Mouse (Mus musculus): Measurements from ENCODE around the gene Srpr.

Srpr gene

DNA sequence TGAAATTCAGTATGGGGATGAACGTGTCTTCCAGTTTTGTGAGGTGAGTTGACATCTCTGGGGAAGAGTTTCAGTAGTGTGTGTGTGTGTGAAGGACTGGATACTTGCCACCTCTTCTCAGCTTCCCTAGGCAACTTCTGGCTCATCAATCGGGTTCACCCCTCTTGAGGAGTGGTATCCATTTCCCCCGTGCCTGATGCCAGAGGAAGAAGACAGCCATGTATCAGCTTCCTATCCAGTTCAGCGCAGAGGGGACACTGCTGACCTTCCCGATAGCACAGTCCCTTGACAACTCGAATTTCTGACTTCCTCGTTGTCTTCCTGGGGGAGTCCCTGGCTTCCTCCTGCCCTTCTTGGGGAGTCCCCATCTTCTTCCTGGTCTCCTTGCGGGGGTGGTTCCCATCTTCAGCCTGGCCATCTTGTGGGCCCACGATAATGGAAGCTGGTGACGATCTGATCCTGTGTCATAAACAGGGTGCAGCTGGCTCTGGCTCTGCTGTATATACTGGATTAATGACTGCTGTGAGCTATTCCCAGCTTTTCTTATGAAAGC is 12.5 kb upstream of the Srpr start:
- no peak for DNase-seq (ENCODE audit: extremely low read depth, insufficient read length, low spot score)

DNA sequence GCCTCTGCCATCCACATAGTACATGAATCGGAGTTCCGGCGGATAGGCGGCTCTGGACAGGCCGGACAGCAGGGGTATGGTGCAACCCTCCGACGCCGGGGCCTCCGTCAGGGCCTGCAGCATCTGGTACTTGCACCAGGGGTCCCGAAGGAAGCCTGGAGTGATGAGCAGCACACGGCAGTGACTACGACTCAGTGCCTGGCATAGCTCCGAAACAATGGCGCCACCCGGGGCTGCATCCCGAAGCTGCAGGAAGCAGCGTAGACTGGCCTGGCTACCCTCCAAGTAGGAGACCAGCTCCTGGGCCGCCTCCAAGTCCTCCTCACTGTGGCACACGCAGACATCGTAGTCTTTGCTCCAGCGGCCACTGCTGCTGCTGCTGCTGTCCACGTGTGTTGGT is 11.3 kb upstream of the Srpr start:
- DNase-seq (ENCODE audit: extremely low read depth, insufficient read length, low spot score), result no peak

DNA sequence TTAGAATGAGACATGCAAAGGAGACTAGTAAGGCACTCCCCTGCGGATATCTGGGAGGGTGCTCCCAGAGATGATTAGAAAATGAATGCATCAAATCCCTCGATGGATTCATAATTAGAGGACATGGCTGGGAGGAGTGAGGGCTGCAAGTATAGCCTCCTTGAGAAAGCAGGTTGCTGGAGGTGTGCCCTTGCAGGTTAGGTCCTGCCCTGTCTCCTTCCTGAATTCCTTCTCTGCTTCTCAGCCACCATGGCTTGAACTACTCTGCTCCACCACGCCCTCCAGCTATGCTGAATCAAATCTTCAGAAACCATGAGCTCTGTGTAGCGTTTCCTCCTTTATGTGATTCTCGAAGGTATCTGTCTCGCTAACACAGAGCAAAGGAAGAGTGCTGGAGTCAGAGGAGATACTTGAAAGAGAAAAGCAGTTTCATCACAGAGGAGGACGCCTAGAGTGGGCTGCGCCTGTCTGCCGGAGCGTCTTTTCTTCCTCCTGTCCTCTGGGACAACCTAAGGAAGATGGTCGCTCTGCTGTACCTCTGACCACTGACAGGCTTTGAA is 6.9 kb upstream of the Srpr start:
- no peak for DNase-seq (ENCODE audit: extremely low read depth, insufficient read length, low spot score)

DNA sequence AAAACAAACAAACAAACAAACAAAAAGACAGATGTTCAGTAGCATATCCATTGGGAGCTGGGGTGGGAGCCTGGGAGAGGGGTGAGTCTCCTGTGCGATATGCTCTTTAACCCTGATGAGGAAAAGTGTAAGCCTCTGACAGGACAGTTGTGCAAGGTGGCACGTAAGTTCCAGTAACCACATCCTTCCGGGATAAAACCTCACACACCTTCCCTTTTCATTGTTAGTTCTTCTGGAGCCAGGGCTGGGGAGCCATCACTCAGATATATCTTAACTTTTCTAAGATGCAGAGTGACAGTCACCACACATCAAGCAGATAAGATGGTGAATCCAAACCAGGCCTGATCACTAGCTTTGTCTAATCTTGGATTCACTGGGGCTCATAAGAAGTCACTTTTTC is 5.9 kb upstream of the Srpr start:
- DNase-seq (ENCODE audit: extremely low read depth, insufficient read length, low spot score), result no peak

DNA sequence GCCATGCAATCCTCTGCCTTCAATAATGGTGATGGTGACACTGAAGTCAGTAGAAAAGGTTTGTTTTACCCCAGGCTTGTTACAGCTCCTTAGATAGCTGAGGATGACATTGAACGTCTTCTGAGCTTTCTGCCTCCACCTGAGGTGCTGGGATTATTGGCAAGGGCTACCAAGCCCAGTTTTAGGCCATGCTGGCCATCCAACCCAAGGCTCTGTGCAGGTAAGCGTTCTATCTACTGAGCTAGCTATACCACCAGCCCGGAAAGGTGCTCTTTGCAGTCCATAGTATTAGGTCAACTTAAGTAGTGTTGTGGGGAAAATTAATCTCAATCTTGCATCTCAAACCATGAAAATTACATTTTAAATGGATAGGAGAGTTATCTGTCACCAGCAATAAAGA is 2.4 kb upstream of the Srpr start:
- DNase-seq (ENCODE audit: extremely low read depth, insufficient read length, low spot score), result no peak

DNA sequence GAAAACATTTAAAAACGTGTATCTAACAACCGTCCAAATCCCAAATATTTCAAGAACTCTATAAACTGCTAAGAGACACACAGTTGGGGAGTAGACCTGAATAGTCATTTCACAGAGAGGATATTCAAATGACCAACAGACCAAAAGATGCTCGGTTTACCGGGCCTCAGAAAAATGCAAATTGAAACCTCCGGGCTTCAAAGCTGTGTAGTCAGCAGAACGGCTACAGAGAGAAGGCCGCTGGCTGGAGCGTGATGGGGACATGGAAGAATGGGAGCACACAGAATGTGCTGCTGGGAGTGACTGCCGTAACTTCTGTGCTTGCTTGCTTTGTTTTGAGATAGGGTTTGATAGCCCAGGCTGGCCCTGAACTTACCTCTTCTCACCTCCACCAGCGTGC is 1.6 kb upstream of the Srpr start:
- DNase-seq (ENCODE audit: extremely low read depth, insufficient read length, low spot score), result no peak

DNA sequence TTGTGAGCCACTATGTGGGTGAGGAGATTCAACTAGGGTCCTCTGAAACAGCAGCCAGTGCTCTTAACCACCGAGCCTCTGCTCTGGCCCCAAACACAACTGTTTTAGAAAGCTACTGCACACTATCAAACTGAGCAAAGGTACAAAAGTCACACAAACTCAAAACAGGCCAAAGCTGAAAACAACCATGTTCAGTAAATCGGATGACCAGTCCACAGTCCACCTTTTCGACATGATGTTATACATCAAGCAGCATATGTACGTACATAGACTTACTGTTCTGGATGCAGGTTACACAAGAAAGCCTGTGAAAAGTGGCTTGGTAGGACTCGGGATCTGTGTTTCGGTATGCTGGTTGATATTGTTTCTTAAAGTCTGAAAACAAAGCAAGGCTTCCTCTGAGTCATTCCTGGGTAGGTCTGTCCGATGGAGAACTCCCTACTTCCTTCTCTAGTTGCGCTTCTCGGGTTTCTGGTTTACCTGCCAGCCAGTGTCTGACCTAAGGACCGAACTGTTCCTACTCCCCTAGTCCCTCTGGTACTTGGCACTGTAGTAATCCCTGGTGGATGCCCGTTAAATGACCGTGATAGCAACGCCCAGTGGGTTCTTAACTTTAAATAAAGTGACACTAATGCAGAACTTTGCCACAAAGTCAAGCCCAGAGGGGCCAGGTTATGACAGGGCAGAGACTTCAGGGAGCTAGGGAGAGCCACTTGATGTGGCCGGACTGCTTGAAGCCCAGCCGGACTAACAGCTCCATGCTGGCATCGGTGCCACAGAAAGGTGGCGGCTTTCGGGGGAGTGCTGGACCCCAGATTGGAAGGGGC is 817 bp upstream of the Srpr start:
- DNase-seq (ENCODE audit: extremely low read depth, insufficient read length, low spot score), result no peak

DNA sequence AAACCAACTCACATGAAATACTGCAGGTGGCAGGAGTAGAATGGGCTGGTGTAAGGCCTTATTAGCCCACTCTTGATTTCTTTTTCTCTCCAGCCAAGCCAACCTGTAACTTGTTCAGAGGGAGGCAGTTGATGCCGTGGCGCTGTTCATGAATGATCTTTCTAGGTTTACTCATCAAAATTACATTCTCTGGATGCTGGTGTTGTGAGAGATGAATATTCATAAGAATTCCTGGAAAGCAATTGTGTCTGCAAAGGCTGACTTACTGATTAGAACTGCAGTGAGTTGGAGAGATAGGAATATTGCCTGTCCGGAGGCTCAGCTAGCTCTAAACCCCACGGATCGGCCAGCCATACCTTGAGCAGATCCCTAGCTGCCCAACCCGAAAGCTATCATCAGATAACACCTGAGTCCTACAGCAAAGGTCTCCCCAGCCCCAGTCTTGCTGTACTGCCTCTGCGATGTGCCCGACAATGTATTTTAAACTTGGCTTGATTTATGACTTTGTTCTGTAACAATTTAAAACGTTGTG is 620 bp downstream of the Srpr start:
- DNase-seq (ENCODE audit: extremely low read depth, insufficient read length, low spot score), result no peak

DNA sequence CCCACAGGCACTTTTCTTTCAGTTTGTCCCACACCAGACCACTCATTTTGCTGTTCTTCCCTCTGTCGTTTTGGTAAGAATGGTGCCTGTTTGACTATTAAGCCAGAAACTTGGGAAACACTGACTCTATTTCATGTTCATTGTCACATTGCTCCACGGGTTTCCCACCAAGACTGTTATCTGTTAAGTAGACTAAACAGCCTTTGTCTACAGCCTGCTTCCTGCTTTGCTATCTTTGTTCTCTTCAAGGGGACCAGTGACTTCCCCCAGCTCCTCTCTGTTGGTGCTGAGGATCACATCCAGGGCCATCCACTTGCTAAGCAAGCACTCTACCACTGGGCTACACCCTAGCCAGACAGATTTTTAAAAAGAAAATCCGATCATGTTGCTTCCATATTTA is 3.6 kb downstream of the Srpr start:
- no peak for DNase-seq (ENCODE audit: extremely low read depth, insufficient read length, low spot score)

DNA sequence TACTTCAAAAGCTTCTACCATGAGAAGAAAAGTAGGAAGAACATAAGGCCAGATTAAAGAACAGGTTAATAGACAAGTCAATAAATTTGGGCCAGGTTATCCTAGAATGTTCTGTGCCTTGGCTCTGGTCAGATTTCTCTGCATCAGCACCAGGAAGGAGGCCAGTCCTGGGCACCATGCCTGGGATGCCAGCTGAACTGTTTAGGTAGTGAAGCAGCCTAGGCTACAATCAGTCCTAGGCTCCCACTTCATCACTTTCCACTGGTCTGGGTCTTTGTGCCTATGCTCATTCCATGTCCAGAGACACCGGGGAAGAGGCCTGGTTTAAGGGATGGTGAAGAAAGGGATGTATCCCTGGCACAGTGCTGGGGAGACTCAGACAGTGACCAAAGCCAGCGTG is 4.4 kb downstream of the Srpr start:
- DNase-seq (ENCODE audit: extremely low read depth, insufficient read length, low spot score), result no peak

DNA sequence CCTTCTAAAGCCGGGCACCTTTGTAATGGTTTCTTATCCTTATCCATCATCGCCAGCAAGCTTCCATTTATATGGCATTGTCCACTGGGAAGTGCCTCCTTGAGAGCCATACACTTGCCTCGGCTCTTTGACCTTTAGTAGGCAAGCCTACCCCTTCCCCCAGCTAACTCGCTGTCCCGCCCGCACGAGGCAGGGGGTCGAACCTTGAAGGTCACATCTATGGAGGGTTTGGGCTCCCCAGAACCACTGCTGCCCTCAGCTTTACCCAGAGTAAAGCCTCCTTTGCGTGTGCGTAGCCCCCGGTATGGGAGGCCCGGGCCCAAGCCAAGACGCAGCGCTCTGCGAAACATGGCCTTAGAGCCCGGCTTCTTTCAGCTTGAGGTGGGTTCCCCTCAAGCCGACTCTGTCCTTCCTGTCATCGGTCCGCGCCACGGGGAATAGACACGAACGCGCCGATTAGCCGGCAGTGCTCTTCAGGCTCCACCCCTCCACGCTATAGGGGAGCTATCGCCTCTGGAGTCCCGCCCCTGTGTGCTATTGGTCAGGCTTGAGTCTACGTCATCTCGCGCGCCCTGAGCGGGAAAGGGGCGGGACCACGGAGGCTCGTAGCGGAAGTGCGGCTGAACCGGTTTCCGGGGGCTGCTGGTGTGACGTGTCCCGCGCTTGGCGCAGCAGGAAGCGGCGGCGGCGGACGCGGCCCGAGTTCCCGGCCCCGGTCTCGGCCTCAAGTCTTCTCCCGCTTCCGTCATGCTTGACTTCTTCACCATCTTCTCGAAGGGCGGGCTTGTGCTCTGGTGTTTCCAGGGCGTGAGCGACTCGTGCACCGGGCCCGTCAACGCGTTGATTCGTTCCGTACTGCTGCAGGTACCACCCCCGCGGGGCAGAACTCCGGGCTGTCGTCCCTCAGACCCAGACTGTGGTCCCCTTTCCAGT is 10.8 kb downstream of the Srpr start, which contains the start of gene Foxred1:
Gene Foxred1, minus strand, starts transcription at position 514 of the 933 bp plus-strand sequence.
- peak; percentile 99 for DNase-seq (ENCODE audit: extremely low read depth, insufficient read length, low spot score)

DNA sequence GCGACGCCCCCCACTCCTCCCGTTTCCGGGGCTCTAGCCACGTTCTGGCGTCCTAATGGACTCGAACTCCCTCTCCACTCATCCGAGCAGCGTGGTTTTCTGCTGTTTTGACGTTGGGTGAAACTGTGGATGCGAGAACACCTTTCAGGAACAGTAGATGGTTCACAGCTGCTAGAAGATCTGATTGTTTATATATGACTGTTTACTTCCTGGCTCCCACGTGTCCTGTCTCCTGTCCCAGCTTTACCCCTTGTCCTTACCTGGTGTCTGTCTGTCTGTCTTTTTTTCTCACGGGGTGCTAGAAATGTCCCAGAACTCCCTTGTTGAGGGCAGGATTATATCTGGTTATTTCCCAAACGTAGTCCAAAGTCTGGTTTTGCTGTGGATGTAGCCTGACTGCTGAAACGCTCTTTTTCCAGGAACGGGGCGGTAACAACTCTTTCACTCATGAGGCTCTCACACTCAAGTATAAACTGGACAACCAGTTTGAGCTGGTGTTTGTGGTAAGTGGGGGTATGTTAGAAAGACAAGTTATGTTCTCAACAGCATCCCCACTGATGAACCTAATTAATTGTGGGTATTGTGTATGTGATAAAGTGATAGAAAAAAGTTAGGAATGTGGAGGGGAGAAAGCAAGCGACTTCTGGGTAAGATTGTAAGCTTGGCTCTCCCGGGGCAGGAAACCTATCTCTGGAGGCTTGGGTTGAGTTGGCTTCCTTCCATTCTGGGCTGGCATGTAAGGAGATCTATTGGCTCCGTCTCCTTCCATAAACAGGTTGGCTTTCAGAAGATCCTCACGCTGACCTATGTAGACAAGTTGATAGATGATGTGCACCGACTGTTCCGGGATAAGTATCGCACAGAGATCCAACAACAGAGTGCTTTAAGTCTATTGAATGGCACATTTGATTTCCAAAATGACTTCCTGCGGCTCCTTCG is 11.9 kb downstream of the Srpr start:
- no peak for DNase-seq (ENCODE audit: extremely low read depth, insufficient read length, low spot score)

DNA sequence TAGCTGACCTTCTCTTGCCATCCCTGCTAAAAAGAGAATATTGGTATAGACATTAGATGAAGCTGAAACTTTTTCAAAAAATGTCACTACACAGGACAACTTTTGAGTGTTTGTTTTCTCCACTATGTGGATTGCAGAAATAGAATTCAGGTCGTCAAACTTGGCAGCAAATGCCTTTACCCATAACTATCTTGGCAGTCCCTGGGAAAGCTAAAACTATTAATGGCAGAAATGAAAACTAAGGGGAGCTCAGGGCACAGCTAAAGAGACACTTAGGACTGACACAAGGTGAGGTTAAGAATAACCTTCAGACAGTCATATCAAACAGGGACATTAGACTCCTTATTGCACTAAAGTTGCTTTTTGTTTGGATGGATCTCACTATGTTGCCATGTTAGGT is 18.0 kb downstream of the Srpr start:
- no peak for DNase-seq (ENCODE audit: extremely low read depth, insufficient read length, low spot score)

DNA sequence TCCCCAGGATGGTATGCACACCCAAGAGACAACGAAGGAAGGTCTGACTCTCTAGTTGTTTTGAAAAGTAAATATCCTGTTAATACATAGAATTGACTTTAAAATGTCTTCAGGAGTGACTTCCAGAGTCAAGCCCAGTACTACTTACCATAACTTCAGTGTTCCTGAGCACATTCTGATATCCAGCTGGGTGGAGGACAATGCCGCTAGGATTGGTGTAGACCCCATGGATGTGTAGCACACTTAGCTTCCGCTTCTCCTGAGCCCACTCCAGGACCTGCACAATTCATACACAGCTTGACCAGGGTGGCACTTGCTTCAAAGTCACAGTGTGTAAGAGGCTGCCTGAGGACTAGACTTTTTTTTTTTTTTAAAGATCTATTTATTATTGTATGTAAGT is 23.5 kb downstream of the Srpr start:
- DNase-seq (ENCODE audit: extremely low read depth, insufficient read length, low spot score), result no peak

DNA sequence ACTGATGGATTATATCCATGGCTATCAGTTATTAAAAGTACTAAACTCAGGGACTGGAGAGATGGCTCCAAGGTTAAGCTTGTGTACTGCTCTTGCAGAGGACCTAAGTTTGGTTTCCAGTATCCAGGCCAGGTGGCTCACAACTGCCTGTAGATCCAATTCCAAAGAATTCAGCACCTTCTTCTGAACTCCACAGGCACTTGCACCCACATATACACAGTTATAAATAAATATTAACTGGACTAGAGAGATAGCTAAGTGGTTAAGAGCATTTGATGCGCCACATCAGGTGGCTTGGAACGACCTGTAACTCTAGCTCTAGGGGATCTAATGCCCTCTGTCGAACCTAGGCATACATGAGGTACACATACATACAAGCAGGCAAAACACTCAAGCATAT is 28.7 kb downstream of the Srpr start:
- no peak for DNase-seq (ENCODE audit: extremely low read depth, insufficient read length, low spot score)

DNA sequence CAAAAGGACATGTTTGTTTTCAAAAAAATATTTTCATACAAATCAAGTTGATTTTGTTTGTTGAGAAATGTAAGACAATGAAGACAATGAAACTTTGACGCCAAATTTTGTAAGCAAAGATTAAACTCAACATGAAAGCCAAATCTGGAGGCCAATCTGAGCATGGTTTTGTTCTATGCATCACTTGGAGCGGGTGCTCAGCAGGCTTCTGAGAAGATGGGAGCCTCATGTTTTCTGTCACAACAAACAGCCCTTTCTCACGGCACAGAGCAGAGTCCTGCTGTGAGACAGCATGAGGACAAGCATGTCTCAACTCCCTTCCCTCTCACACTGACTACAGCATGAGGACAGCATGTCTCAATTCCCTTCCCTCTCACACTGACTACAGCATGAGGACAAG is 36.0 kb downstream of the Srpr start:
- no peak for DNase-seq (ENCODE audit: extremely low read depth, insufficient read length, low spot score)

DNA sequence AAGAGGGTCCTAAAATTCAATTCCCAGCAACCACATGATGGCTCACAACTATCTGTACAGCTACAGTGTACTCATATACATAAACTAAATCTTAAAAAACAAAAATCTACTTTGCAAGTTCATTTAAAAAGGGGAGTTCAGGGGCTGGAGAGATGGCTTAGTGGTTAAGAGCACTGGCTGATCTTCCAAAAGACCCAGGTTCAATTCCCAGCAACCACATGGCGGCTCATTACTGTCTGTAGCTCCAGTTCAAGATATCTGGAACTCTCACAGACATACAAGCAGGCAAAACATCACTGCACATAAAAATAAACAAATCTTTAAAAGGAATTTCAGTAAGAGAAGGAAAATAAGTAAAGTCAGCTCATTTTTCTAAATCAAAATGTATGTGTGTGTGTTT is 38.4 kb downstream of the Srpr start:
- DNase-seq (ENCODE audit: extremely low read depth, insufficient read length, low spot score), result no peak

DNA sequence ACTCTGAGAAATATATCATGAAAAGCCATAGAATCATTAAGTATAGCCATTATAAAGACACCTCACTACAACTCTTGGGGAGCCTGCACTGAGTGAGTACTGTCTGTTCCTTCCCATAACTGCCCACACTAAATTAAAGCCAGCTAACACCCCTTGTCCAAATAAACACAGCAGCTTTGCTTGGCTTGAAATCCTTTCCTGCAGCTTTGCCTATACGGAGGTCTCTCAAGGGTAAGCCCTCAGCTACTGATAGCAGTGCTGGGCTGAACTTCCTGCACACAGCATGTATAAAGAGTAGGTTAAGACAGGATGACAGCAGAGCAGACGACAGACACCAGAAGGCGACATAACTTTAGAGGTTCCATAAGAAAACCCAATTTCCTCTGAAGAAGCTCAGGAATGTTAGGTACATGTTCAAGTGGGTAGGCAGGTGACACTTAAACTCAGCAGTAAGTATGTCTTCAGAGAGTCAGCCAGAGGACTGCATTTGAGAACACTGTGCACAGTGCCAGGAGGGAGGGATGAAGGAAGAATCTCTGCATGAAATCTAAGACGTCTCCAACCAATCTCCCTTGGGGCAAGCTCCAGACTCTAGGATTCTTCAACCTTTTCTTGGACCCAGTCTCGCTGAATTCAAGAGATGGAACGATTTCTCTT is 39.1 kb downstream of the Srpr start:
- no peak for DNase-seq (ENCODE audit: extremely low read depth, insufficient read length, low spot score)

DNA sequence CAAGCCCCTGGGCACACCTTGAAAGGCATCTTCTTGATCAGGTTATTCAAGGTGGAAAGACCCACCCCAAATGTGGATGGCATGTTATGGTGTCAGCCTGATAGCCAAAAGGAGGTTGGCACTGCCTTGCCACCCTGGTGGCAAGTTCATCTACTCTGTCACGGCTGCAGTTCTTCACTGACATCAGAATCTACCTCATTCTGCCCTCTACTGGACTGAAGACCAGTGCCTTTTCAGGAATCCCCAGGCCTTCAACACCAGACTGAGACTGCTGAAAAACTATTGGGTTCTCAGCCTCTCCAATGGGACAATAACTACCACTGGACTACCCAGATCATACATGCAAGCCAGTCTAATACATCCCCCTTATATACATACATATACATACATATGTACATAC is 39.8 kb downstream of the Srpr start:
- no peak for DNase-seq (ENCODE audit: extremely low read depth, insufficient read length, low spot score)
